Mouse (Mus musculus) neural tube, embryonic 11.5 days (tissue): ENCODE results near the gene Eif2ak1. TPM values are rescaled to one million over a fixed set of nuclear protein-coding genes. Genes with fewer than 3 reads are reported as not detected.

Experiments used
- polyA plus RNA-seq: library from polyadenylated mRNA; unstranded; fragments of >200 nt; fragmentation: Nextera tagmentation; extraction: Ambion mirVana; gene quantifications from 2 replicates; pipeline ENCODE4 v1.2.1, GENCODE M21; 2014

Gene Eif2ak1
- polyA plus RNA-seq, 1 experiment from 2014 or later = 55.2 TPM

Other genes with a start within 250 kb of the Eif2ak1 start
- gene Cyth3, start 195.3 kb upstream of the Eif2ak1 start, polyA plus RNA-seq = 40.0 and 42.2 TPM in 2 replicates
- gene Usp42, start 85.5 kb upstream of the Eif2ak1 start, polyA plus RNA-seq = 35.7 and 35.9 TPM in 2 replicates
- 0.23 and 0.31 TPM in 2 replicates for gene Ankrd61, start 79.9 kb downstream of the Eif2ak1 start, polyA plus RNA-seq
- gene Aimp2, start 92.1 kb downstream of the Eif2ak1 start, polyA plus RNA-seq = 98.2 and 110 TPM in 2 replicates
- gene Pms2, start 92.2 kb downstream of the Eif2ak1 start, polyA plus RNA-seq = 29.1 and 32.0 TPM in 2 replicates
- gene Gm42421, start 110.4 kb downstream of the Eif2ak1 start, polyA plus RNA-seq = 0.85 and 1.4 TPM in 2 replicates
- 0.96 and 1.0 TPM in 2 replicates for gene Rsph10b, start 115.2 kb downstream of the Eif2ak1 start, polyA plus RNA-seq
- gene Ccz1, start 197.1 kb downstream of the Eif2ak1 start, polyA plus RNA-seq = 121 and 123 TPM in 2 replicates
- not detected in 2 replicates for gene Ocm, start 208.9 kb downstream of the Eif2ak1 start, polyA plus RNA-seq